Mouse (Mus musculus) neural tube, embryonic 15.5 days (tissue): Measurements from ENCODE around the gene Cckbr. TPM values are rescaled to one million over a fixed set of nuclear protein-coding genes. Genes with fewer than 3 reads are reported as not detected.

ENCODE experiments used
- ATAC-seq: fragments of 200-750 bp; cut with Nextera tagmentation; 2 replicates; pipeline ENCODE4 v1.8.0; 2017; ENCODE audit warnings: mild to moderate bottlenecking, moderate TSS enrichment, moderate library complexity; ENCODE audit not compliant: low FRiP score
- H3K27ac ChIP-seq: fragments of 300-500 bp; sonication (generic); replicated peaks from 2 replicates; pipeline ENCODE4 v1.5.1; 2015; ENCODE audit warnings: mild to moderate bottlenecking, inconsistent platforms
- H3K27me3 ChIP-seq: fragments of 300-500 bp; sonication (generic); replicated peaks from 2 replicates; pipeline ENCODE4 v1.6.1; 2015; ENCODE audit warnings: inconsistent platforms
- H3K36me3 ChIP-seq: fragments of 300-500 bp; sonication (generic); 2 replicates; pipeline ENCODE4 v1.6.1; 2015; ENCODE audit warnings: inconsistent platforms
- H3K4me1 ChIP-seq: fragments of 300-500 bp; sonication (generic); 2 replicates; pipeline ENCODE4 v1.6.1; 2015; ENCODE audit warnings: inconsistent platforms
- H3K4me2 ChIP-seq: fragments of 300-500 bp; sonication (generic); 2 replicates; pipeline ENCODE4 v1.6.1; 2015; ENCODE audit warnings: inconsistent platforms, mild to moderate bottlenecking, moderate library complexity
- H3K4me3 ChIP-seq: fragments of 300-500 bp; sonication (generic); replicated peaks from 2 replicates; pipeline ENCODE4 v1.5.1; 2015; ENCODE audit warnings: mild to moderate bottlenecking, inconsistent platforms
- H3K9ac ChIP-seq: fragments of 300-500 bp; sonication (generic); replicated peaks from 2 replicates; pipeline ENCODE4 v1.6.1; 2015; ENCODE audit warnings: mild to moderate bottlenecking, inconsistent platforms
- H3K9me3 ChIP-seq: fragments of 300-500 bp; sonication (generic); replicated peaks from 2 replicates; pipeline ENCODE4 v1.6.1; 2016; ENCODE audit warnings: inconsistent platforms
- WGBS: fragments of 180-500 bp; shearing (Covaris S2); methylation state at CpG from one replicate; pipeline ENCODE4 v1.1.7; 2015; ENCODE audit warnings: mixed read lengths; 5-methylcytosine and 5-hydroxymethylcytosine counted together
- polyA plus RNA-seq: library from polyadenylated mRNA; unstranded; fragments of >200 nt; fragmentation: Nextera tagmentation; extraction: Ambion mirVana; gene quantifications from 2 replicates; pipeline ENCODE4 v1.2.1, GENCODE M21; 2015

Cckbr gene
- 5.3 and 6.2 TPM in 2 replicates for polyA plus RNA-seq

DNA sequence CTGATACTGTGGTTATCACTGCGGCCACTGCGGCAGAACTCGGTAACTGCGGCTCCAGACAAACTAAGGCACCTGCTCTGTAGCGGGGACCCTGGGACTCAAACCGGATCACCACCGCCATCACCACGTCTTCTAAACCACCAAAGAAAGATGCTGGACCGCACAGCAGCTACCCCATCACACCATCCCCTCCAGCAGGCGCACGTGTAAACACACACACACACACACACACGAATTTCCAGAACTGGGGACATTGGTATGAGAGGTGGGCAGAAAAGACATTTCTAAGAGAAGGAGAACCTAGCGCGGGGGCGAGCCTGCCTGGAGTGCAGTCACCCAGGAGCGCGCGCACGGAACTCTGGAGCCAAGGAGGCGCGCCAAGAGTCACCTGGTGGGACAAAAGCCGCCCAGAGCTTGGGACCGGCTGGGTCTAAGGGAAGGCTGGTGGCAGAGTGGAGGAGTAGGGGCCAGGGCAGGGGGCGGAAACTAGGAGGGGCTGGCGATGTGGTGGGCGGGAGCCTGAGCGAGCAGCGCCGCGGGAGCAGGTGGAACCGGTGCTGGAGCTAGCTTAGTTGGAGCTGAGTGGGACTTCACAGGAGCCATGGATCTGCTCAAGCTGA lies at the start of gene Cckbr:
Cckbr (plus strand) TSS at position 308 of the 620 bp plus-strand sequence.
- Histone ChIP-seq H3K4me1 (peaks cover 14% of the 10 kb centered on the region), H3K9ac (peak within 1 kb of the TSS; percentile 54), H3K4me3 (peak within 1 kb of the TSS; percentile 54), H3K27me3 (peaks cover 18% of the 10 kb centered on the region), H3K27ac (no peak within 1 kb of the TSS), H3K36me3 (no peaks in the 10 kb centered on the region), H3K4me2 (peak within 1 kb of the TSS; percentile 89), H3K9me3 (no peaks in the 10 kb centered on the region)
- peak; percentile 90 for ATAC-seq
- WGBS, result under 1% methylated on average over 27 of the region's 31 CpGs

DNA sequence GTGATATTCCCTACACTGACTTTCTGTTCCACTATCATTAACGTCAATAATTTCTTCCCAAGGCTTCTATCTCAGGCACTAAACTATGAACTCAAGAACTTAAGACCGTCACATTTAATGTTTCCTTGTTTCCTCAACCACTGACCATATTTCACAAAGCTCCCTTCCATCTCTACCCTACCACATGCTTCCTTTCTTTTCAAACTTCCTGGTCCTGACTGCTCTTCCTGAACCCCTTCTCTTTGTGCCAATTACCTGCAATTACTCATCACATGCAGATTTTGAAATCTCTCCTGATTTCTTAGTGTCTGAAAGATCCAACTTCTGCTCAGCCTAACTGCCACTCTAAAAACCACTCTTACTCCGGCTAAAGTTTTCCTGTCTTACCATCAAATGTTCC lies 45.2 kb upstream of the Cckbr start:
- Histone ChIP-seq H3K36me3 (peaks cover 83% of the 10 kb centered on the region), H3K9ac (no peak overlapping the region), H3K27me3 (no peaks in the 10 kb centered on the region), H3K4me3 (no peak overlapping the region), H3K4me2 (no peak overlapping the region), H3K9me3 (no peaks in the 10 kb centered on the region), H3K27ac (no peak overlapping the region), H3K4me1 (no peaks in the 10 kb centered on the region)
- ATAC-seq, result no peak
- WGBS, result 96% methylated on average over 3 of the region's 3 CpGs

DNA sequence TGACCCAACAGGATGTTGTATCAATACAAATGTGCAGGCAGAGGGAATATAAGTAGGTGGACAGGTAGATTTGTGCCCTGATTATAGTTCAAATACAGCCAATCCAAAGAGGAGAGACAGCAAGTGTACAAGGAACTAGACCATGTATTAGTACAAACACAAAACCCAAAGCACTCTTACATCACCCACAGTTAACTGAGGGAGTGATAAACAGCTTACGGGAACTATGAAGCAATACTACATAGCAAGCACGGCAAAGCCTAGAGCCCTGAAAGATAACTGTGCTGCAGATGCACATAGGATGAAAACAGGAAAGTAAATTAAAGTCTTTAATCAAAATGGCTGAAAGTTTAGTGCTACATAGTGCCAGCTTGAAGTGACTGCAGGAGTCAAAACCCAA lies 37.8 kb upstream of the Cckbr start:
- H3K9me3 ChIP-seq, result no peaks in the 10 kb centered on the region
- peaks cover 68% of the 10 kb centered on the region for H3K36me3 ChIP-seq
- no peak overlapping the region for H3K4me3 ChIP-seq
- H3K4me2 ChIP-seq, result no peak overlapping the region
- no peaks in the 10 kb centered on the region for H3K27me3 ChIP-seq
- WGBS, result 91% methylated on average over 2 of the region's 2 CpGs
- no peak overlapping the region for H3K9ac ChIP-seq
- no peak overlapping the region for H3K27ac ChIP-seq
- H3K4me1 ChIP-seq, result no peaks in the 10 kb centered on the region
- no peak for ATAC-seq

DNA sequence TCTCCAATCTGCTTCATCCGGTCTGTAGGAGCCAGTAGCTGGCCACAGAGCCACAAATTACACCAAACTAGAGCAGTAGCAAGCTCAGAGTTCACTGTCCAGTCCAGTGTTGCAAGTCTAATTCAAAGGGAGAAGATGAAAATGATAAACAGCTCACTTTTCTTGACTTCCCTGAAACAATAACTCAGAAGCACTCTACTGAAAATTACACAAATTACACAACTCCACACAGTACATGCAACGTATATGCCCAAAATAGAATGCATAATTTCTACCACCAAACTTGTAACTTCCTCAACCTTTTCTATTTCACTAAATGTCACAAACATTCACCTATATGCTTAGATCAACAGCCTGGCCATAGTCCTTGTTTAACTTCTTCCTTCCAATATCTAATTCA lies 35.3 kb upstream of the Cckbr start:
- no peaks in the 10 kb centered on the region for H3K27me3 ChIP-seq
- no peak overlapping the region for H3K9ac ChIP-seq
- no peak for ATAC-seq
- H3K4me3 ChIP-seq, result no peak overlapping the region
- H3K36me3 ChIP-seq, result peaks cover 43% of the 10 kb centered on the region
- H3K9me3 ChIP-seq, result no peaks in the 10 kb centered on the region
- H3K4me2 ChIP-seq, result no peak overlapping the region
- H3K27ac ChIP-seq, result no peak overlapping the region
- no peaks in the 10 kb centered on the region for H3K4me1 ChIP-seq
- 96% methylated on average over 2 of the region's 2 CpGs for WGBS

DNA sequence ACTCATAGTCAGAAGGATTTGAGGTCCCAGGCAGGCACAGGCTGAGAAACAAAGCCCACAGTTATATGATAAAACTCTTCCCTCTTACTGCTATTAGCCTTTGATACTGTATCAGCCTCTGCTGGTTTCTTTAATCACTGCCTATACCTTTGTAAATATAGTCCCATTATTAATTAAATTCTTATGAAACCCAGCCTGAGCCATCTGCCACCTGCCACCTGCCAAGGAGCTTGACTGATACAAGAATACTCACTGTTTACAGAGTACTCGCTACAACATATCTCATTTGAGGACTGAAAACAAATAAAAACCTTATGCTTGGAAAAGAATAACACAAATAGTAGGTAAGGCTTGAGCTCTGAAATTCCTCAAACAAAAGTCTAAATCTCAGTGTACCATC lies 30.9 kb upstream of the Cckbr start:
- Histone ChIP-seq H3K9ac (no peak overlapping the region), H3K4me2 (no peak overlapping the region), H3K4me3 (no peak overlapping the region), H3K4me1 (peaks cover 10% of the 10 kb centered on the region), H3K36me3 (peaks cover 8% of the 10 kb centered on the region), H3K9me3 (no peaks in the 10 kb centered on the region), H3K27me3 (no peaks in the 10 kb centered on the region), H3K27ac (no peak overlapping the region)
- no peak for ATAC-seq
- 92% methylated on average over 1 of the region's 1 CpGs for WGBS

DNA sequence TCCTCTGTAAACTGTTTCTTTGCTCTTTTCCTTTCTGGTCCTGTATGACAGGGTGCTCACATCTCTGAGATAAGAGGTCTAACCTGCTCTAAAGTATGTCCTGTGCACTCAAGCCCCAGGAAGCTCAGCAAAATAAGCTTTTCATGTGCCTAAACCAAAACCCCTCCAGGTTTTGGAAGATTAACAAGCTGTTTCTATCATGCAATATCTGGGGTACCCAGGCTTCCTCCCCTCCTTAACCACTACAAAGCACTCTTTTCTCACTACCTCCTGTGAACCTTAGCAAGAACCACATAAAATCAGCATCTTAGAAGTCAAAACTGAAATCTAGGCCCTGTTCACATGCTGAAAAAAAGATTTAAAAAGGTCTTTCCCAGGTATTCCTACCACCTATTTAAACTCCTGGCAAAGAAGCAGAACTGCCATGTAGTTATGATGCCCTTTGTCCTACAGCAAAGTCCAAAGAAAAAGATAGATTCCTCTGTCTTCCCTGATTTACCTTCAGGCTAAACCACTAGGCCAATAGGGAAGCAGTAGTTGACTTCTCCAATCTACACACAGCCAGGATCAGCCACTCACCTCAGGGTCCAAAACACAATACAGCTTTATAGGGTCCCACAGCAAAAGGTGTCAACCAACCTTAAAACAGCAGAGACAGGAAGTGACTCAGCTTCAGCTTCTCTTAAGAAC lies 30.3 kb upstream of the Cckbr start:
- H3K4me3 ChIP-seq, result no peak overlapping the region
- H3K4me1 ChIP-seq, result peaks cover 10% of the 10 kb centered on the region
- no peaks in the 10 kb centered on the region for H3K9me3 ChIP-seq
- no peak for ATAC-seq
- peaks cover 3% of the 10 kb centered on the region; the same call in 1 of the 2 replicates for H3K36me3 ChIP-seq
- H3K27ac ChIP-seq, result no peak overlapping the region
- H3K27me3 ChIP-seq, result no peaks in the 10 kb centered on the region
- H3K4me2 ChIP-seq, result no peak overlapping the region
- no peak overlapping the region for H3K9ac ChIP-seq

DNA sequence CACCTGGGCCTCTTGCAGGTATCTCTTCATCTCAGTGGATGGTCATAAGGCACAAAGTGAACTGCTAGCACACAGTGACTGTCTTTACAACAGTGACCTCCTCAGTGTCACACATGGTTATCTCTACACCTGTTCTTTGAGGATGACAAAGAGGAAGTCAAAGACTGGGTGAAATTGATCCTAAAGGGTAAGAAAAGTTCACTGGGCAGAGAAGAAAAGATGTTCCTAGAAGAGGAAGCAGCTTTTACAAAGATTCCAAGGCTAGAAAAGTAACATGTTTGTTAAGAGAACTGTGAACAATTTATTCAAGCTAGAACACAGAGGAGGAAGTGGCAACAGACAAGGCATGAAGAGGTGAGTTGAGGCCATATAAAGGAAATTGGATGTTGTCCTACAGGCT lies 29.4 kb upstream of the Cckbr start:
- no peaks in the 10 kb centered on the region for H3K27me3 ChIP-seq
- H3K4me3 ChIP-seq, result no peak overlapping the region
- H3K9ac ChIP-seq, result no peak overlapping the region
- no peak for ATAC-seq
- H3K36me3 ChIP-seq, result peaks cover 3% of the 10 kb centered on the region; the same call in 1 of the 2 replicates
- no peaks in the 10 kb centered on the region for H3K9me3 ChIP-seq
- H3K27ac ChIP-seq, result no peak overlapping the region
- no peak overlapping the region for H3K4me2 ChIP-seq
- peaks cover 16% of the 10 kb centered on the region for H3K4me1 ChIP-seq

DNA sequence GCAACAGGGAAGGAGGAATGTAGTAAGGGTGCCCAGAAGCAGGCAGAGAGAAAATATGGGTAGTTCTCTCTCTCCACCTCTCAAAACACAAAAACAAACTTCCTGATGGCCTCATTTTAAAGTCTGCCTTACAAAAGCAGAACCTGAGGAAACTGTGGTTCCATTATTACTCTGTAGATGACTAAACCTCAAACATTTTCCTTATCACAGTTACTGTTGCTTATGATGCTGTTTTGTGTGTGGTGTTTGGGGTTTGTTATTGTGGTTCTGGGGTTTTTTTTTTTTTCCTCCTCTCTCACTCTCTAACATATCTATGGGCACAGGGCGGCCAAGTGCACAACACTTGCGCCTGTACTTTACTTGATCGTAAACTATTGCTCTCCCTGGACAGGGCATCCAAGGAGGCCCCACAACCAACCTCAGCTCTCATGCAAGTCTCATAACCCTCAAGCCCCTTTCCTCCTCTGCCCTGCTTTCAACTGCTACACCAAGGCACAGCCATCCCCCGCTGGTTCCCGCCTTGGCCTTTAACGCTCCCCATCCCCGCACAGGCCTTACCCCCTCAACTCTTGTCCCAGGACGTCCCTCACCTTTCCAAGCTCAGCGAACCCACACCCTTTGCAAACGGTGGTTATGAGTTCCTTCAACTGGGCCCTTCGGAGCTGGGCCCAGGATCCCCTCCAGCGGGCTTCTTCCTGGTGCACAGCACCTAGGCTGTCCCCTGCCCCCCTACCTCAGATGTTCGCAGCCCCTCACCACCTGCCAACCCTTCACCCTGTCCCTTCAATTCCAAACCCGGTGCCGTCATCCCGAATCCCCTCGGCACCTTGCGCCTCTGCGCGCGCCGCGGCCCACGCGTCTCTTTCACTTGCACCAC lies 26.2 kb upstream of the Cckbr start:
- Histone ChIP-seq H3K27me3 (no peaks in the 10 kb centered on the region), H3K4me2 (peak overlapping the region; percentile 90), H3K4me3 (peak overlapping the region; percentile 89), H3K9me3 (no peaks in the 10 kb centered on the region), H3K36me3 (peaks cover 3% of the 10 kb centered on the region; the same call in 1 of the 2 replicates), H3K9ac (peak overlapping the region; percentile 91), H3K4me1 (peaks cover 18% of the 10 kb centered on the region), H3K27ac (peak overlapping the region; percentile 75)
- under 1% methylated on average over 25 of the region's 25 CpGs for WGBS
- ATAC-seq, result peak; percentile 35; the same call in 1 of the 2 replicates

DNA sequence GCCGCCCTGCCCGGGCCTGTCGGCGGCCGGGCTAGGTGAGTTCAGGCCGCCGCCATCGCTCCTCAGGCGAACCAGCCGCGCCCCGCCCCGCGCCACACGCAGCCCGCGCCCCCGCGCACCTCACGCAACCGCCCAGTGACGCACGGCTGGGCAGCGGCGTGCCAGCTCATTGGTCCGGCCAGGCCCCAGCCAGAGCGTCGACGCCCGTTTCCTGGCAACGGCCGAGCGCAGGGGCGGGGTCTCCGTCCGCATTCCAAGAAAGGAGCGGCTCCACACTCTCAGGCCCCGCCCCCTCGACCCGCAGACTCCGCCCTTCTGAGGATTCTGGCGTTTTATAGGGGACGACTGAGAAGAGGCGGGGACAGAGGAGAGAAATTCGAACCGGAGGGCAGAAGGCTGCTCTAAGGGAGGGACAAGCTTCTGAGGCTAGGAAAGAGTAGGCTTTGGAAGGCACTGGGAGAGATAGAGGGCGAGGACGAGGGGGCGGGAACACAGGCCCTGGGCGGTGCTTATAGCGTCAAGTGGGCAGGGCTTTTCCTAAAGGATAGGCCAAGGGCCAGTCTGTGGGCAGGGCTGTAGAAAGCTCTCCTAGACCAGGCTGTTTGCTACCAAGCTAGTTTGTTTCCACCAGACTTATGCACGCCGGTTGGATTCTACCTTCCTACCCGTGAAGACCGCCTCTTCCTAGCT lies 25.5 kb upstream of the Cckbr start, which contains the start of gene Fam160a2:
Fam160a2 (minus strand) TSS at position 120 of the 690 bp plus-strand sequence.
- no peaks in the 10 kb centered on the region for H3K9me3 ChIP-seq
- H3K36me3 ChIP-seq, result peaks cover 3% of the 10 kb centered on the region; the same call in 1 of the 2 replicates
- peaks cover 18% of the 10 kb centered on the region for H3K4me1 ChIP-seq
- no peaks in the 10 kb centered on the region for H3K27me3 ChIP-seq
- WGBS, result under 1% methylated on average over 55 of the region's 55 CpGs
- H3K9ac ChIP-seq, result peak within 1 kb of the TSS; percentile 91
- peak within 1 kb of the TSS; percentile 89 for H3K4me3 ChIP-seq
- ATAC-seq, result peak; percentile 98
- peak within 1 kb of the TSS; percentile 83 for H3K27ac ChIP-seq
- peak within 1 kb of the TSS; percentile 90 for H3K4me2 ChIP-seq

DNA sequence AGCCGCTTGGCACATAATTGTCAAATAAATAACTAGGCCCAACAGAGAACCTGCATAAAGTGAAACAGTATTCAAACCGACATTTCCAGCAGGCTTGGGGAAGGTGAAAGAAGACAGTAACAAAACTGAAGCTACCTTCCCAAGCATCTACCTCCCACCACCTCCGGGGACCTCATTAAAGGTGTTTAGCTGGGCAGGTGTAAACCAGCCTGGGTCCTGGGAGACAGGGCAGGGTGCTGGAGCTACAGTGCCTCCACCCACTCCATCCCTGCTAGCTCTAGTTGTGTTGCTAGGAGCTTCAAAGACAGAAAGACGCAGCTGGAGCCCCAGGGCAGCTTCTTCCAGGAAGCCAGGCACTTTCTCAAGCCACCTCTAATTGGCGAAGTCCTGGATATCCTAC lies 21.3 kb upstream of the Cckbr start, which contains the start of gene Cnga4:
Cnga4 (plus strand) TSS at position 301 of the 400 bp plus-strand sequence.
- no peak within 1 kb of the TSS for H3K27ac ChIP-seq
- no peaks in the 10 kb centered on the region for H3K27me3 ChIP-seq
- no peaks in the 10 kb centered on the region for H3K36me3 ChIP-seq
- no peak for ATAC-seq
- H3K9me3 ChIP-seq, result no peaks in the 10 kb centered on the region
- WGBS, result 75% methylated on average over 5 of the region's 5 CpGs
- no peak within 1 kb of the TSS for H3K9ac ChIP-seq
- peaks cover 10% of the 10 kb centered on the region for H3K4me1 ChIP-seq
- no peak within 1 kb of the TSS for H3K4me3 ChIP-seq
- no peak within 1 kb of the TSS for H3K4me2 ChIP-seq

DNA sequence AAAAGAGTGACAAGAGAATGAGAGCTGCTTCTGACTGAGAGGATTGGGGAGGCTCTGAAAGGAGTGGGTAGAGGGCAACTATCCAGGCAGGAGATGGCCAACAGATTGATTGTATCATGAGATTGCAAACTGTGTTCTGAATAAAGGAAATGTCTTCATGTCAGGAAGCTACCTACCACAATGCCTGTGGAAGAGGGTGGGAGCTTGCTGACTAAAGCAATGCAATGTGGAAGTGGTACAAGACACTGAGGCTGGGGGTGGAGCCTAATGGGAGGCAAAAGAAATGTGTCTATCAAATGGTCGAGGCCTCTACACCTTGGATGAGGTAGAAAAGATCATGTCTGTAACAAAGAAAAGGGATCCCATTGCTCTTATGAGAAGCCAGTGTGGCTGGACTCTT lies 19.2 kb upstream of the Cckbr start:
- no peak for ATAC-seq
- H3K27ac ChIP-seq, result no peak overlapping the region
- no peaks in the 10 kb centered on the region for H3K9me3 ChIP-seq
- no peaks in the 10 kb centered on the region for H3K27me3 ChIP-seq
- no peak overlapping the region for H3K4me2 ChIP-seq
- no peaks in the 10 kb centered on the region for H3K4me1 ChIP-seq
- WGBS, result 72% methylated on average over 1 of the region's 1 CpGs
- H3K9ac ChIP-seq, result no peak overlapping the region
- no peaks in the 10 kb centered on the region for H3K36me3 ChIP-seq
- H3K4me3 ChIP-seq, result no peak overlapping the region
